ENCODE assay signal across 9 mouse cellular contexts in genomic region chr10:110000755-110001247, GRCm38 (mm10).
DNase-seq lines count a peak whose midpoint lies in the region; ATAC-seq and TF ChIP-seq lines count a peak whose summit lies in the region.
"Had no signal": no experiment of that assay in that cellular context is flagged by ENCODE, and none has a peak within 500 bp of the region (broad histone marks: within the 10 kb centered on the region; RNA-seq: fewer than 3 reads in every experiment).

No protein-coding gene starts in this region.

- no peak overlapping the region for H3K9ac ChIP-seq in heart, adult 2 months (ENCODE audit: low read depth, low read length)
- no peak overlapping the region for H3K9ac ChIP-seq in kidney, postnatal 0 days (ENCODE audit: low read depth, low read length)
- H3K9ac ChIP-seq: liver, embryonic 13.5 days had no signal

- TF ChIP-seq CTCF in heart, adult 2 months (IDR thresholded peaks at IDR 0.05), result no peak
- TF ChIP-seq CTCF in kidney, postnatal 0 days (IDR thresholded peaks at IDR 0.05; ENCODE audit: low read depth), result no peak

- 0 out of 2 replicates have a peak, but pooled peaks have one; percentile 13 for TF ChIP-seq POLR2A in heart, adult 2 months (IDR thresholded peaks at IDR 0.05; ENCODE audit: insufficient read depth, low read depth, low read length)

- intact Hi-C loops in heart, adult 2 months (cut with DNase I), result loop anchor here (1.0 to 2.0 kb wide), 2 partner anchors 14 to 80 kb away; no protein-coding TSS in a partner anchor
- intact Hi-C loops in heart, postnatal 25 days (cut with DNase I), result loop anchor here (5.0 kb wide), 3 partner anchors 36 to 82 kb away; no protein-coding TSS in a partner anchor

- peaks cover 4% of the 10 kb centered on the region; the same call in 1 of the 2 replicates for H3K36me3 ChIP-seq in heart, adult 2 months (ENCODE audit: control insufficient read depth, insufficient read depth, low read length)
- no peaks in the 10 kb centered on the region for H3K36me3 ChIP-seq in kidney, postnatal 0 days (ENCODE audit: insufficient read depth, low read length)
- H3K36me3 ChIP-seq: liver, embryonic 13.5 days had no signal

- peak; percentile 49; the same call in 1 of the 2 replicates for ATAC-seq in kidney, postnatal 0 days (replicated peaks; ENCODE audit: low FRiP score, low read depth)
- no peak for ATAC-seq in erythroblast, adult 5-6 weeks (replicated peaks; ENCODE audit: low FRiP score, poor library complexity, severe bottlenecking)

- TF ChIP-seq EP300 in heart, adult 2 months (IDR thresholded peaks at IDR 0.05; ENCODE audit: insufficient read depth, low read depth, low read length), result no peak

- peaks cover 2% of the 10 kb centered on the region; the same call in 1 of the 2 replicates for H3K4me1 ChIP-seq in heart, adult 2 months (ENCODE audit: control insufficient read depth, insufficient read depth, low read length)
- H3K4me1 ChIP-seq in kidney, postnatal 0 days (replicated peaks; ENCODE audit: insufficient read depth, low read length), result no peaks in the 10 kb centered on the region
- H3K4me1 ChIP-seq: liver, embryonic 13.5 days had no signal

- H3K4me3 ChIP-seq in heart, adult 2 months, result no peak overlapping the region
- H3K4me3 ChIP-seq in kidney, postnatal 0 days (replicated peaks; ENCODE audit: low read depth, low read length), result no peak overlapping the region
- H3K4me3 ChIP-seq: liver, embryonic 13.5 days had no signal

- no peaks in the 10 kb centered on the region for H3K79me2 ChIP-seq in heart, adult 2 months (replicated peaks; ENCODE audit: control insufficient read depth, insufficient read depth, low read length)

- H3K9me3 ChIP-seq in kidney, postnatal 0 days (replicated peaks; ENCODE audit: low read length), result no peaks in the 10 kb centered on the region
- H3K9me3 ChIP-seq: liver, embryonic 13.5 days had no signal

- no peaks in the 10 kb centered on the region for H3K27me3 ChIP-seq in heart, adult 2 months (ENCODE audit: control insufficient read depth, insufficient read depth, low read length)
- no peaks in the 10 kb centered on the region for H3K27me3 ChIP-seq in kidney, postnatal 0 days (ENCODE audit: insufficient read depth, low read length)
- H3K27me3 ChIP-seq: liver, embryonic 13.5 days had no signal

- 29% methylated on average over 3 of the region's 3 CpGs for WGBS in heart, adult 2 months
- WGBS in kidney, postnatal 0 days, result 2% methylated on average over 3 of the region's 3 CpGs

- DNase-seq in heart, adult 2 months, result peak; percentile 23 to 40
- no peak for DNase-seq in heart, postnatal 25 days (ENCODE audit: low spot score)
- DNase-seq in Muller cell, postnatal 12 days (ENCODE audit: inconsistent ontology term), result peak; percentile 54
- DNase-seq in fat pad, adult 2 months (ENCODE audit: extremely low read depth, low read depth, low spot score), result peak; percentile 18
- peak; percentile 89 for DNase-seq in kidney, postnatal 0 days (ENCODE audit: low spot score)
- DNase-seq in layer of hippocampus, adult 18-20 months (ENCODE audit: low spot score in 2 of 2), result no peak
- no peak for DNase-seq in cerebellum, adult 8-10 months
- DNase-seq: liver, embryonic 13.5 days had no signal

- 0 out of 2 replicates have a peak overlapping the region, but pooled peaks have one; percentile 16 for H3K4me2 ChIP-seq in kidney, postnatal 0 days (ENCODE audit: low read length)
- H3K4me2 ChIP-seq: liver, embryonic 13.5 days had no signal

- peak overlapping the region; percentile 79 for H3K27ac ChIP-seq in heart, adult 2 months
- H3K27ac ChIP-seq in kidney, postnatal 0 days, result peak overlapping the region; percentile 51; the same call in 1 of the 2 replicates
- H3K27ac ChIP-seq: liver, embryonic 13.5 days had no signal

Comparison
In these comparisons a context has a peak if more than half of its experiments do, and no peak if none do; other contexts are left out.
1. DNase-seq: peak in heart, adult 2 months (2 of 2), Muller cell, postnatal 12 days (single experiment), fat pad, adult 2 months (single experiment) and kidney, postnatal 0 days (single experiment); none in heart, postnatal 25 days (single experiment), layer of hippocampus, adult 18-20 months (0 of 2) and cerebellum, adult 8-10 months (single experiment).